Mouse (Mus musculus): ENCODE results near the gene Ppy. TPM values are rescaled to one million over a fixed set of nuclear protein-coding genes. Genes with fewer than 3 reads are reported as not detected.
A peak's percentile ranks its signal among the peaks of the same experiment; 100 is the strongest.

Ppy gene
- polyA plus RNA-seq, 1 experiment from 2014 or later: not detected

- Histone ChIP-seq H3K4me3 (no peak overlapping the region), H3K27me3 (peaks cover 10% of the 10 kb centered on the region), H3K9me3 (no peaks in the 10 kb centered on the region), H3K4me1 (no peaks in the 10 kb centered on the region; the same call in 1 of the 2 replicates), H3K4me2 (replicated peaks) (no peak overlapping the region), H3K27ac (no peak overlapping the region), H3K9ac (no peak overlapping the region), H3K36me3 (peaks cover 29% of the 10 kb centered on the region)
- WGBS: 80% methylated on average over 13 of the region's 13 CpGs
- ATAC-seq (ENCODE audit: insufficient number of reproducible peaks, insufficient read depth, low FRiP score, low TSS enrichment): no peak
Observed at GRCm38 (mm10) chr11:102063076-102063475, 38.0 kb downstream of the Ppy start.

DNA sequence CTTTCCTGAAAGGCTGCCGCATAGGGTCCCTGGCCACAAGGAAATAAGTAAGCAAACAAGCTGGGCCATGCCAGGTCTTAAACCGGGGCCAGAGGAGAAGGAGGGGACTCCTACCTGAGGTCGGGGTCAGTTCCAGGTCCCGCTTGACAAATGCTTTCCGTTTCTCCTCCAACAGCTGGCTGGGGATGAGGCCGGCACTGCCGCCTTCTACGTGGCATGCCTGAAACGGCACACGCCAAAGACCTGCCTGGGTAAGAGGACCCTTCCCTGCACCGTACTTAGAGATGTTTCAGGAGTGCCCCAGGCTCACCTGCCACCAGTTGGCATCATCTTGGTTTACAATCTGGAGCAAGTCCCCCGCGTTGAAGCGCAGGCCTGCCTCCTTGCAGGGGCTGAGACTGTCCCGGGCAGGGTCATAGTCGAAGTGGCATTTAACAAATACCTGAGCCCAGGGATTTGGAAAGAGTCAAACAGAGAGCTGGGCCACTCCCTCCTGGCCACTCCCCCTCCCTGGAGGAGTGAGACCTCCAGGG is 39.1 kb downstream of the Ppy start:
- ATAC-seq (ENCODE audit: insufficient number of reproducible peaks, insufficient read depth, low FRiP score, low TSS enrichment): no peak
- Histone ChIP-seq H3K27ac (no peak overlapping the region), H3K4me1 (no peaks in the 10 kb centered on the region), H3K4me2 (replicated peaks) (no peak overlapping the region; the same call in 1 of the 2 replicates), H3K4me3 (no peak overlapping the region), H3K9me3 (no peaks in the 10 kb centered on the region), H3K9ac (no peak overlapping the region), H3K27me3 (peaks cover 10% of the 10 kb centered on the region), H3K36me3 (peaks cover 29% of the 10 kb centered on the region)
- 22% methylated on average over 16 of the region's 16 CpGs for WGBS

DNA sequence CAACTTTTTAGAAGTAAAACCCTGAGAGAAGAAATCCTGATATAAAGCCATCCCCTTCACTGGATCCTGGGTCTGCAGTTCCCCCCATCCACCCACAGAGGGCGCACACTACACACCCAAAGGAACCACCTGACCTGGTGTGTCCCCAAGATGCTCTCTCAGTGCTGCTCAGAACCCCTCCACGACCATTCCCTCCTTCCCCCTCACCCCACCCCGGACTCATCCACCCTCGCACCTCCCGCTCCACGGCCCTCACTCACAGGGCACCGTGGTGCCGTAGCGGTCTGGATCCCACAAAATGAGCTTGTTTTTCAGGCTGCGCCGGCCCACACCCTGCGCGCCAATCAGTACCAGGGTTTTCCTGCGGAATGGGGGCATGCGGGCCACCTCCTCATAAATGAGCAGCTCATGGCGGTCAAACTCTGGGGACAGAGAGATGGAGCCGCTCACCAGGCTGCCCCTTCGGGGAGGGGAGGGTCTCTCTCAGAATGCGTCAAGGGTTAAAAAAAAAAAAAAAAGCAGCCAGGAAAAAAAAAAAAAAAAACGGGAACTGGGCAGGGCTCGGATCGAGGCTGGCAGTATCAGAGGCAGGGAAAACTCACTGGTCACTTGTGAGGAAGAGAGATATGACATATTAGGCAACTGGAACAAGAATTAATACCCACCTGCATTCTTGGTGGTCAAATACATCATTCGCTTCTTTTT is 39.7 kb downstream of the Ppy start:
- no peak overlapping the region for H3K27ac ChIP-seq
- no peaks in the 10 kb centered on the region for H3K4me1 ChIP-seq
- peak overlapping the region; percentile 30 for H3K4me3 ChIP-seq
- H3K27me3 ChIP-seq: peaks cover 10% of the 10 kb centered on the region
- H3K9me3 ChIP-seq: no peaks in the 10 kb centered on the region
- peak; percentile 71; the same call in 1 of the 2 replicates for ATAC-seq (ENCODE audit: insufficient number of reproducible peaks, insufficient read depth, low FRiP score, low TSS enrichment)
- peak overlapping the region; percentile 63 for H3K4me2 ChIP-seq (replicated peaks)
- H3K36me3 ChIP-seq: peaks cover 29% of the 10 kb centered on the region
- peak overlapping the region; percentile 41; the same call in 1 of the 2 replicates for H3K9ac ChIP-seq
- WGBS: 3% methylated on average over 23 of the region's 23 CpGs

DNA sequence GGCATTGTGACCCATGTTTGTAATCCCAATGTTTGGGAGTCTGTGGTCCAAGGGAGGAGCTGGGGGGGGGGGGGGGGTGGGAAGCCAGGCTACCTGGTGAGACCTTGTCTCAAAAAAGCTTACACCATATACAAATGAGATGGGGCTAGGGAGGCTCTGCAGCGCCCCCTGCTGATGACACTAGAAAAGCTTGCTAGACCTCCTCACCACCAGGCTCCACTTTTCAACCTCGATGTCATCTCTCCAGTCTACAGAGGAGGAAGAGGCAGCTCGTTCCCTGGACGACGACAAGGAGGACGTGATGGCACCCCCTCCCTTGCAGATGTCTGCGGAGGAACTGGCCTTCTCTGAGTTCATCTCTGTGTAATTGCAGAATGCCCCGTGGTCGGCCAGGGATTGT is 47.3 kb downstream of the Ppy start:
- WGBS: 32% methylated on average over 9 of the region's 9 CpGs
- no peak overlapping the region for H3K4me2 ChIP-seq (replicated peaks)
- H3K4me3 ChIP-seq: no peak overlapping the region
- H3K9me3 ChIP-seq: no peaks in the 10 kb centered on the region
- H3K36me3 ChIP-seq: 0 out of 2 replicates have a peak, but pooled peaks cover 7% of the 10 kb centered on the region
- H3K9ac ChIP-seq: no peak overlapping the region
- H3K27ac ChIP-seq: no peak overlapping the region
- no peaks in the 10 kb centered on the region for H3K4me1 ChIP-seq
- H3K27me3 ChIP-seq: 0 out of 2 replicates have a peak, but pooled peaks cover 5% of the 10 kb centered on the region
- no peak for ATAC-seq (ENCODE audit: insufficient number of reproducible peaks, insufficient read depth, low FRiP score, low TSS enrichment)

DNA sequence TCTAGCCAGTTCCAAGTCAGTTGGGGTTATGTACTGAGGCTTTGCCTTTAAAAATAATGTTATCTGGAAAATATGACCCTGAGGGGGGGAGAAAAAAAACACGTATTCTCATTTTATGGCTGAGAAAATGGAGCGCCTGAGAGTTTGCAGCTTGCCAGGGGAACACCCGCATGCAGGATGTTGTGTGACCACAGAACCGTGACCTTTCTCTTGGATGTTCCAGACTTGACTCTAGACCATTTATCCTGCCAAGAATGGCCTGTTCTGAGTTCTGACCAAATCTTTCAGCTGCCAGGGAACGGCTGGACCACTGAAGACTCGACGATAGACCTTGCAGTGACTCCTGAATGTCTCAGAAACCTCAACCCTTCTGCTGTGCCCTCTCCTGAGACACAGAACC is 47.9 kb downstream of the Ppy start:
- Histone ChIP-seq H3K4me1 (no peaks in the 10 kb centered on the region), H3K9me3 (no peaks in the 10 kb centered on the region), H3K36me3 (0 out of 2 replicates have a peak, but pooled peaks cover under 1% of the 10 kb centered on the region), H3K4me3 (no peak overlapping the region), H3K27me3 (0 out of 2 replicates have a peak, but pooled peaks cover 5% of the 10 kb centered on the region), H3K27ac (no peak overlapping the region), H3K4me2 (replicated peaks) (no peak overlapping the region), H3K9ac (no peak overlapping the region)
- WGBS: 82% methylated on average over 7 of the region's 7 CpGs
- ATAC-seq (ENCODE audit: insufficient number of reproducible peaks, insufficient read depth, low FRiP score, low TSS enrichment): no peak

DNA sequence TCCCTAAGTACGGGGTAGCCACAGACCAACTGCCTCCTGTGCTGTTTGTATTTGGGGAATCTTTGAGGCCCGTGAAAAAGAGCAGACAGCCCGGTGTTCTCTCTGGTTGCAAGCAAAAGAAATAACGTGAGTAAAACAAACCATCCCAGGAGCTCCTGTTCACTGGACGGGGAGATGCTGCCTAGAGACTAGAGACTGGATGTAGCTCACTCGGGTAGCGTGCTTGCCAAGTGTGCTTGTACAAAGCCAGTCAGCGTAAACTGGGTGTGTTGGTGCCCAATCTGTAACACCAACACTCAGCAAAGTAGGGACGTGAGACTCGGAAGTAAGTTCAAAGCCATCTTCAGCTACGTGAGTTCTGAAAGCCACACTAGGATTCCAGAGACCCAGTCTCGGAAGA is 48.4 kb downstream of the Ppy start:
- Histone ChIP-seq H3K27ac (no peak overlapping the region), H3K4me3 (no peak overlapping the region), H3K9me3 (no peaks in the 10 kb centered on the region), H3K4me1 (no peaks in the 10 kb centered on the region), H3K27me3 (0 out of 2 replicates have a peak, but pooled peaks cover 5% of the 10 kb centered on the region), H3K9ac (no peak overlapping the region), H3K36me3 (no peaks in the 10 kb centered on the region), H3K4me2 (replicated peaks) (no peak overlapping the region)
- WGBS: 80% methylated on average over 12 of the region's 12 CpGs
- ATAC-seq (ENCODE audit: insufficient number of reproducible peaks, insufficient read depth, low FRiP score, low TSS enrichment): no peak

DNA sequence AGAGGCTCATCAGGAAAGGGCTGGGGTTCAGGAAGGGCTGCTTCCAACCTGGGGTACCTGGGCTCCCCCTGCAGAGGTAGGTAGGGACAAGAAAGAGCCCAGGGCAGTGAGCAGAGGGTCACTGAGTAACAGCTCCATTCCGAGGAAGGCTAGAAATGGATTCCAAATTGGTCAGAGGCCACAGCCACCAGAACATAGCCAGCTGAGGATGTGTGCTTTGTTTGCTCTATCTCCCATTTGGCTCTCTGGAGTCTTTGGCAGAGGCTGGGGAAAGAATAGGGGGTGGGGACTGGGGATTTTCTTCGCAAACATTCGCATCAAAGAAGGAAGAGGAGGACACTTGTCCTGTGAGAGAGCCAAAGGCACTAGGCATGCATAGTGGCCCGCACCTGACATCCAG is 49.2 kb downstream of the Ppy start:
- Histone ChIP-seq H3K27ac (no peak overlapping the region), H3K4me3 (no peak overlapping the region), H3K36me3 (no peaks in the 10 kb centered on the region), H3K4me1 (no peaks in the 10 kb centered on the region), H3K9ac (no peak overlapping the region), H3K27me3 (0 out of 2 replicates have a peak, but pooled peaks cover 5% of the 10 kb centered on the region), H3K4me2 (replicated peaks) (no peak overlapping the region), H3K9me3 (no peaks in the 10 kb centered on the region)
- 52% methylated on average over 4 of the region's 4 CpGs for whole genome bisulfite sequencing
- no peak for ATAC-seq (ENCODE audit: insufficient number of reproducible peaks, insufficient read depth, low FRiP score, low TSS enrichment)

DNA sequence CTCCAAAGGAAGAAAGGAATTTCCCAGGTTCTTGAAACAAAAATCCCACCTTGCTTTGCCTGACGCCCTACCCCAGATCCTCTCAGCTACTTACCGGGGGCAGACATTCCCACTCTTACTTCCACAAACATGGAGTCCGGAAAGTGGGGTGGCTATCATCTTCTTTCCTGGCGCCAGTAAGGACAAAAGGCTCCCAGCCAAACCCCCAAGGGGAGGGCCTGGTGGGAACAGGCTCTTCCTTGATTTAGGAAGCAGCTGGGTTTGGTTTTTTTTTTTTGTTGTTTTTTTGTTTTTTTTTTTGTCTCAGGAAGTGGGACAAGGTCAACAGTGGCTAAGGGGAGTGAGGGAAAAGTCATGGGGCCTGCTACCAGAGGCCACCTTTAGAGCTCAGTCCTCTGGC is 49.6 kb downstream of the Ppy start:
- H3K4me3 ChIP-seq: no peak overlapping the region
- H3K27ac ChIP-seq: no peak overlapping the region
- 0 out of 2 replicates have a peak, but pooled peaks cover 5% of the 10 kb centered on the region for H3K27me3 ChIP-seq
- no peaks in the 10 kb centered on the region for H3K36me3 ChIP-seq
- no peak for ATAC-seq (ENCODE audit: insufficient number of reproducible peaks, insufficient read depth, low FRiP score, low TSS enrichment)
- 61% methylated on average over 4 of the region's 4 CpGs for WGBS
- H3K4me1 ChIP-seq: no peaks in the 10 kb centered on the region
- 0 out of 2 replicates have a peak, but pooled peaks cover 2% of the 10 kb centered on the region for H3K9me3 ChIP-seq
- H3K9ac ChIP-seq: no peak overlapping the region
- no peak overlapping the region for H3K4me2 ChIP-seq (replicated peaks)

Other genes starting within 250 kb of the Ppy start
- 10.0 and 10.9 TPM in 2 replicates for gene Meox1, start 206.9 kb downstream of the Ppy start, polyA plus RNA-seq (2016; fragmentation: Nextera tagmentation; extraction: Ambion mirVana)
- gene Sost, start 134.3 kb downstream of the Ppy start, polyA plus RNA-seq (2016; fragmentation: Nextera tagmentation; extraction: Ambion mirVana): 0.10 and 0.14 TPM in 2 replicates
- gene Cfap97d1, start 117.0 kb downstream of the Ppy start, polyA plus RNA-seq (2016; fragmentation: Nextera tagmentation; extraction: Ambion mirVana): not detected in 2 replicates
- 12.3 and 12.5 TPM in 2 replicates for gene Dusp3, start 114.3 kb downstream of the Ppy start, polyA plus RNA-seq (2016; fragmentation: Nextera tagmentation; extraction: Ambion mirVana)
- 11.1 and 11.4 TPM in 2 replicates for gene Mpp3, start 72.9 kb downstream of the Ppy start, polyA plus RNA-seq (2016; fragmentation: Nextera tagmentation; extraction: Ambion mirVana)
- gene Cd300lg, start 59.8 kb downstream of the Ppy start, polyA plus RNA-seq (2016; fragmentation: Nextera tagmentation; extraction: Ambion mirVana): 0.43 and 0.55 TPM in 2 replicates
- gene Mpp2, start 12.8 kb downstream of the Ppy start, polyA plus RNA-seq (2016; fragmentation: Nextera tagmentation; extraction: Ambion mirVana): 12.7 and 12.8 TPM in 2 replicates
- 0.71 TPM in 1 of 2 replicates, not detected in the other for gene Pyy, start 6.5 kb upstream of the Ppy start, polyA plus RNA-seq (2016; fragmentation: Nextera tagmentation; extraction: Ambion mirVana)
- 0.06 TPM in 1 of 2 replicates, not detected in the other for gene Nags, start 44.2 kb upstream of the Ppy start, polyA plus RNA-seq (2016; fragmentation: Nextera tagmentation; extraction: Ambion mirVana)
- gene Tmem101, start 55.1 kb upstream of the Ppy start, polyA plus RNA-seq (2016; fragmentation: Nextera tagmentation; extraction: Ambion mirVana): 43.4 and 44.3 TPM in 2 replicates
- gene Lsm12, start 84.0 kb upstream of the Ppy start, polyA plus RNA-seq (2016; fragmentation: Nextera tagmentation; extraction: Ambion mirVana): 104 and 108 TPM in 2 replicates
- 30.3 and 31.3 TPM in 2 replicates for gene G6pc3, start 88.3 kb upstream of the Ppy start, polyA plus RNA-seq (2016; fragmentation: Nextera tagmentation; extraction: Ambion mirVana)
- gene Hdac5, start 128.8 kb upstream of the Ppy start, polyA plus RNA-seq (2016; fragmentation: Nextera tagmentation; extraction: Ambion mirVana): 70.0 and 80.0 TPM in 2 replicates
- gene BC030867, start 147.6 kb upstream of the Ppy start, polyA plus RNA-seq (2016; fragmentation: Nextera tagmentation; extraction: Ambion mirVana): 20.6 and 21.7 TPM in 2 replicates
- gene Asb16, start 167.4 kb upstream of the Ppy start, polyA plus RNA-seq (2016; fragmentation: Nextera tagmentation; extraction: Ambion mirVana): 0.10 and 0.18 TPM in 2 replicates
- gene Tmub2, start 183.6 kb upstream of the Ppy start, polyA plus RNA-seq (2016; fragmentation: Nextera tagmentation; extraction: Ambion mirVana): 48.9 and 53.6 TPM in 2 replicates
- 25.0 and 26.1 TPM in 2 replicates for gene Atxn7l3, start 195.3 kb upstream of the Ppy start, polyA plus RNA-seq (2016; fragmentation: Nextera tagmentation; extraction: Ambion mirVana)
- gene Ubtf, start 218.4 kb upstream of the Ppy start, polyA plus RNA-seq (2016; fragmentation: Nextera tagmentation; extraction: Ambion mirVana): 103 and 114 TPM in 2 replicates